20 mouse cellular contexts compared by ENCODE assay signal in genomic region chr14:113765406-113765805, GRCm38 (mm10).
DNase-seq lines count a peak whose midpoint lies in the region; ATAC-seq and TF ChIP-seq lines count a peak whose summit lies in the region.
"Had no signal": no experiment of that assay in that cellular context is flagged by ENCODE, and none has a peak within 500 bp of the region (broad histone marks: within the 10 kb centered on the region; RNA-seq: fewer than 3 reads in every experiment).

No protein-coding gene starts in this region.

- TF ChIP-seq POLR2A in brain, embryonic 14.5 days (IDR thresholded peaks at IDR 0.05; ENCODE audit: borderline replicate concordance, extremely low read depth, insufficient read depth, insufficient read length, poor library complexity, severe bottlenecking): no peak

- no peak overlapping the region for H3K4me3 ChIP-seq in kidney, embryonic 14.5 days (ENCODE audit: low read length)
- H3K4me3 ChIP-seq in kidney, embryonic 15.5 days (replicated peaks): no peak overlapping the region
- H3K4me3 ChIP-seq: embryonic facial prominence, embryonic 13.5 days; forebrain, embryonic 13.5 days; heart, adult 2 months; heart, embryonic 15.5 days; hindbrain, embryonic 15.5 days had no signal

- H3K36me3 ChIP-seq in kidney, embryonic 14.5 days (ENCODE audit: control insufficient read depth, insufficient read depth, low read length): no peaks in the 10 kb centered on the region
- no peaks in the 10 kb centered on the region for H3K36me3 ChIP-seq in kidney, embryonic 15.5 days
- H3K36me3 ChIP-seq: embryonic facial prominence, embryonic 13.5 days; heart, embryonic 15.5 days; hindbrain, embryonic 15.5 days had no signal

- 68% methylated on average over 2 of the region's 2 CpGs for WGBS in kidney, embryonic 14.5 days
- WGBS in kidney, embryonic 15.5 days: 54% methylated on average over 2 of the region's 2 CpGs

- no peak overlapping the region for H3K9ac ChIP-seq in kidney, embryonic 14.5 days (ENCODE audit: low read depth, low read length)
- H3K9ac ChIP-seq in kidney, embryonic 15.5 days: no peak overlapping the region
- H3K9ac ChIP-seq: embryonic facial prominence, embryonic 13.5 days; forebrain, embryonic 13.5 days; forebrain, postnatal 0 days; heart, embryonic 15.5 days; hindbrain, embryonic 15.5 days had no signal

- no peak overlapping the region for H3K4me2 ChIP-seq in kidney, embryonic 14.5 days (replicated peaks; ENCODE audit: low read depth, low read length)
- H3K4me2 ChIP-seq in kidney, embryonic 15.5 days: no peak overlapping the region
- H3K4me2 ChIP-seq: embryonic facial prominence, embryonic 13.5 days; forebrain, embryonic 13.5 days; heart, embryonic 11.5 days; heart, embryonic 15.5 days; hindbrain, embryonic 15.5 days had no signal

- no peaks in the 10 kb centered on the region for H3K9me3 ChIP-seq in kidney, embryonic 14.5 days (ENCODE audit: control insufficient read depth, low read length)
- no peaks in the 10 kb centered on the region for H3K9me3 ChIP-seq in kidney, embryonic 15.5 days (replicated peaks)
- H3K9me3 ChIP-seq: embryonic facial prominence, embryonic 13.5 days; forebrain, embryonic 13.5 days; heart, embryonic 15.5 days; hindbrain, embryonic 15.5 days had no signal

- TF ChIP-seq CTCF in brain, embryonic 14.5 days (IDR thresholded peaks at IDR 0.05; ENCODE audit: borderline replicate concordance, extremely low read depth, insufficient read depth, insufficient read length): no peak

- no peaks in the 10 kb centered on the region for H3K4me1 ChIP-seq in kidney, embryonic 14.5 days (ENCODE audit: control insufficient read depth, insufficient read depth, low read length)
- no peaks in the 10 kb centered on the region for H3K4me1 ChIP-seq in kidney, embryonic 15.5 days
- H3K4me1 ChIP-seq: embryonic facial prominence, embryonic 13.5 days; forebrain, embryonic 13.5 days; heart, embryonic 15.5 days; hindbrain, embryonic 15.5 days had no signal

- no peaks in the 10 kb centered on the region for H3K27me3 ChIP-seq in kidney, embryonic 14.5 days (ENCODE audit: control insufficient read depth, insufficient read depth, low read length)
- no peaks in the 10 kb centered on the region for H3K27me3 ChIP-seq in kidney, embryonic 15.5 days
- H3K27me3 ChIP-seq: CH12.LX; embryonic facial prominence, embryonic 13.5 days; forebrain, embryonic 13.5 days; heart, embryonic 15.5 days; hindbrain, embryonic 15.5 days had no signal

- peak; percentile 43; the same call in 1 of the 2 replicates for ATAC-seq in kidney, embryonic 14.5 days (ENCODE audit: low FRiP score, low TSS enrichment)
- no peak for ATAC-seq in kidney, embryonic 15.5 days (replicated peaks; ENCODE audit: low FRiP score)
- ATAC-seq: forebrain, embryonic 13.5 days; forebrain, postnatal 0 days had no signal

- DNase-seq in kidney, adult 18-20 months: no peak
- DNase-seq in kidney, postnatal 4 days: peak; percentile 1 to 18
- peak; percentile 30 for DNase-seq in Muller cell, postnatal 12 days (ENCODE audit: inconsistent ontology term)
- peak; percentile 12 for DNase-seq in brain, embryonic 14.5 days (ENCODE audit: low read depth)
- DNase-seq: adrenal gland, adult 2 months; adrenal gland, postnatal 25 days; cerebellum, adult 11-12 months; cerebellum, adult 9-10 months; cerebellum, postnatal 25 days; forebrain, postnatal 0 days; gastrocnemius, postnatal 14 days; heart, adult 2 months had no signal

- H3K27ac ChIP-seq in kidney, embryonic 14.5 days (ENCODE audit: low read depth, low read length): no peak overlapping the region
- no peak overlapping the region for H3K27ac ChIP-seq in kidney, embryonic 15.5 days
- H3K27ac ChIP-seq: embryonic facial prominence, embryonic 13.5 days; forebrain, embryonic 13.5 days; heart, adult 2 months; heart, embryonic 15.5 days; hindbrain, embryonic 15.5 days had no signal
